Mouse (Mus musculus) heart, postnatal 4 days (tissue): Measurements from ENCODE around the gene Syn3. TPM values are rescaled to one million over a fixed set of nuclear protein-coding genes. Genes with fewer than 3 reads are reported as not detected.

Experiments
- DNase-seq: peaks from one replicate; pipeline ENCODE4 v3.0.0; 2021
- total RNA-seq, 2 experiments: library from RNA; stranded (reverse); gene quantifications; 2 replicates each; pipeline ENCODE4 v1.2.3; 2021

Gene Syn3
- total RNA-seq, 2 experiments from 2014 or later: 0.38 to 0.60 TPM

DNA sequence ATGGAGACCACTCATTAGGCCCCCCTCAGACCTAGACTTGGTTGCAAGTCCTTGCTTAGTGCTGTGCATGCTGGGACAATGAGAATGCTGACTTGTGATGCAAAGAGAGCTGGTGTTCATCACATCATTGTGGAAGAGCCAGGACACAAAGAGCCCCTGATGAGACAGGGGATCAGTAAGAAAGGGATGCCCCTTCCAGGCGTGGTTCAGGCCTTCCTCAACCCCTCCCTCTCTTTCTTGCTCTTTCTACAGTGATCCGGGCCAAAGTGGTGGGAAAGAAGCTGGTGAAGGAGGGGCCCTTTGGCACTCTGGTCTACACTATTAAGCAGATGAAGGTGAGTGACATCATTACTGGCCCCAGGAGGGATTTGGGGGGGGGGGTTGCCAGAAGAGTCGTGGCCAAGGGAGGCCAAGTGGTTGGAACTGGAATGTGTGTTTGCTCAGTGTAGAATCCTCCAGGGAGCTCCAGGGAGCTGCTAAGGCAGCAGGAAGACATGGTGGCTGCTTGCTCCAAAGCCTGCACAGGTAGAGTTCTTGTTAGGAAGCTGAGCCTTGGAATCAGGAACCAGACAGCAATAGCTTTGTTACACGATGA is 160.5 kb downstream of the Syn3 start:
- no peak for DNase-seq

GRCm38 (mm10) chr10:86337239-86337638 is 161.5 kb downstream of the Syn3 start:
- no peak for DNase-seq

DNA sequence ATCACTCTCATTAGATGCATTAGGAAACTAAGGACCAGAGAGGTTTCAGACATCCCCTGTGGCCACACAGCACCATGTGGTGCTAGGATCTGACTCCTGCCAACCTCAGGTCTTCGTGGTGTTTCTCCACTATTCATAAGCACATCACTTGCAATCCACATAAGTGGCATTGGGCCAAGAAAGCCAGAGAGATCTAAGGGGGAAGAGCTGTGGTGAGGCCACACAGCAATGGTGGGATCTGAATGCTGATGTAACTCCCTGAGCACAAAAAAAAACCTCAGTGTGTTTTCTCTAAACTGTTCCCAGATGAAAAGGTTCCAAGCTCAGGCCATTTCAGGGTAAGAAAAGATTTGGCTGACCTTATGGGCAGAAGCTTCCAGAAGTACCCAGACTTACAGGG is 162.2 kb downstream of the Syn3 start:
- no peak for DNase-seq

GRCm38 (mm10) chr10:86334581-86334980 is 164.1 kb downstream of the Syn3 start:
- DNase-seq: no peak

DNA sequence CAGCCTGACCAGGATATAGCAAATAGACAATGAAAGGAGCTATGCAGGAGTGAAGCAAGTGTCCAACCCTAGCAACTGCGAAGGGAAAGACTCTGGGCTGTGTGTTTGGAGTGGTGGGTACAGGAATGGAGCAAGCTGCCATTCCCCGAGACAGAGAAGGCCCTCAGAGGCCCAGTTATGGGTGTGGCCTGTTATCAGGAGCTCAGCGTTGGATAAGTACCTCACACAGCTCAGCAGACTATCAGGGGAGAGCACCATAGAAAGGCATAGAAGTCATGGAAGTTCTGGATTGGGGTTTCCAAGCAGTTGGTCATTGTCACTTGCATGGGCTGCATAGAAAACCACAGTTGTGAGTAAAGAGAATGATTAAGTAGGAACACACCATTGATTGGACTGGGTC is 165.8 kb downstream of the Syn3 start:
- no peak for DNase-seq

DNA sequence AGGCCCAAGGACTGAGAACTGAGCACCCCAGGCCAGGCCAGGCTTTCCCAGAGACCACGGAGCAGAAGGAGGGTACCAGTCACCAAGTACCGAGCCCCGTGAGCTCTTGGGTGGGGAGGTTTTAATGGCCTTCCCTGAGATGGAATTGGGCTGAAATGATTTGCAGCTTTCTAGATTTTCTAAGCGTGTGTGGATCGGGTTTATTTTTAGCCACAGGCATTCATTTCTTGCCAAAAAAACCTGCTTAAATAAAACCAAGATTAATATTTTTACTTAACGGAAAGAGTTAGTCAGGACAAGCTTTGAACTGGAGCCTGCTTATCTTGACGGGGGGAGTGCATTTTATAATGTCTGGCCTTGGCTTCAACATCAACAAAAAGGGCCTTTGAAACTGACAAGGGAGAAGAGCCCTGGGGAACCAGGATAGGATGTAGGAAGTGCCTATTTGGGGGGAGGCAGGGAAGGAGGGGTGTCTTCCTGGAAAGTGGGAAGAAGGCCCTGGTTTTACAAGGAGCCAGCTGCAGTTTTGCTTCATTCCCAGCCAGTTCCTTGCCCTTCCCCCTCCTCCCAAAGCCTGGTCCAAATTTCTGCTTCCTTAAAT is 166.9 kb downstream of the Syn3 start:
- DNase-seq: peak; percentile 47

DNA sequence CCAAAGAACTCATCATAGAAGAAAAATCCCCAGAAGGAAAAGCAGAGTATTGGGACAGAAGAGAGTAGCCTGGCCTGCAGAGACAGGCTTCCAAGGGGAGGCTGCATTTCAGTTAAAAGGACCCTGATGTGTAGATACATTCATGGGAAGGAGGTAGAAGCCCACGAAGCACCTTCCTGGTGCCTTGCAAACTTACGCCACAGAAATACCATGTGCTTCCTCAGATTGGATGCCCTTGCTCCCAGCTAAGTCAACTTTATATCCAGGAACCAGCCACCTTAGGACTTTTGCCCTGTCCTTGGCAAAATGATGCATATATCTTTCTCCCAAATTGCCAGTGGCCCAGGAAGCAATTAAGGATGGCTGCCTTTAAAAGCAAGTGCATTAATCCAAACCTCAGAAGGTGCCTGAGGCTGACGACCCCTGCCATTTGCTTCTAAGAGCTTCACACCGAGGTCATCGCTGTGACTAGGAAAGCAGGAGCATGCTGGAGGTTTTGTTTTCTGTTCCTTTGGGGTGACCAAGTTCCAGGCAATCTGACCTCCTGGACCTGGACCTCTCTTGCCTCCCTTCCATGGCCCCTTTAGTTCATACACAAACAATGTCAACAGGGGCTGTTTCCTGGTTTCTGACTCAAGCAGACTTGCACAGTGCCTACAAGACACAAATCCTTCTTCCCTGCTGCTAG is 167.6 kb downstream of the Syn3 start:
- DNase-seq: no peak

GRCm38 (mm10) chr10:86329241-86329882 is 169.3 kb downstream of the Syn3 start:
- DNase-seq: no peak

DNA sequence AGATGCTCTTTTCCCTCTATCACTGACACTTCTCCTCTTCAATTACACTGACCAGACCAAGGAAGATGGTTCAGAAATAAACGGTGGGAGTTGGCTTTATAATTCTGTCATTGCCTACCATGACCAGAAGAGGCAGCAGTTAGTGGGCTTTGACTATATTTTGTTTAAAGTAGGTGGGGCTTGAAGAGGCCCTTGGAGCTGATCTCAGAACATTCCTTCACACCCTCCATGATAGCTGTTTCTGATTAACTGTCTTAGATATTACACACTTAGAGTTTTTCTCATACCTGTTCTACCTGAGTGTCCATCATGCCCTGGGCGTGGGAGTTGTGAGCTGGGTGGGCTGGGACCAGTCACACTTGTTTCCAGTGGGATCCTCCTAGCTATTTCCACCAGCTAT is 170.0 kb downstream of the Syn3 start:
- no peak for DNase-seq

- no peak for DNase-seq
Observed at GRCm38 (mm10) chr10:86328143-86328542, 170.6 kb downstream of the Syn3 start.

DNA sequence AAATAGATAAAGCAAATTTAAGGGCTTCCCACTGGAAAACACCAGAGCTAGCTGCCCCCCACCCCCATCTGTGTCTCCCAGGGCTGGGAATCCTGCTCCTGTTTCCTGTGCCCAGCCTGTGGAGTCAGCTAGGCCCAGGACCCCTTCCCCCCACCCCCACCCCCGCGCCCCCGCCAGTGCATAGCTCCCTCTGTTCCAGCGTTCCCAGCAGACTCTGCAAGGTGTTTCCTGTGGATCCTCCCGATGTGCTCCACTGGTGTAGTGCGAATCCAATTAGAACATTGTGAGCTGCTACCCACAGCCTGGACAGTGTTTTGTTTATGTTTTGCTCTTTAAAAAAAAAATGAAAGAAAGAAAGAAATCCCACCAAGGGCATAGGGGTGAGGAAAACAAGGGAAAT is 173.4 kb downstream of the Syn3 start:
- no peak for DNase-seq

GRCm38 (mm10) chr10:86323275-86323994 is 175.3 kb downstream of the Syn3 start:
- no peak for DNase-seq

DNA sequence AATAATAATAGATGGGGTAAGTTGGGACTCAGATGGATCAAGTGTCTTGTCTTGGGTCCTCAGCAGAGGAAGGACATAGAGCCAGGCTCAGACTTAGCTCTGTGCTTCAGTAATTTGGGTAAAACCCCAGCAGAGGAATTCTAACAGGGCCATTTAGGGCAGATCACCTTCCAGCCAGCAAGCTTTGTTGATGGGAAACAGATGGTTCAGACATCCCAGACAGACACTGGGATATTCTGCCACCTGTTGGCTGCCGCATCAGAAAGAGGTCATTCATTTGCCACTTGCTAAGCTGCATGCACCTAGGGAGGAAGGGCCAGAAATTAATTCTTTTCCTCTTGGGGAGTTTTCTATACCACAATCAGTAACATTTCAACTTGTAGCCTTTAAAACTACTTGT is 176.7 kb downstream of the Syn3 start:
- DNase-seq: no peak

DNA sequence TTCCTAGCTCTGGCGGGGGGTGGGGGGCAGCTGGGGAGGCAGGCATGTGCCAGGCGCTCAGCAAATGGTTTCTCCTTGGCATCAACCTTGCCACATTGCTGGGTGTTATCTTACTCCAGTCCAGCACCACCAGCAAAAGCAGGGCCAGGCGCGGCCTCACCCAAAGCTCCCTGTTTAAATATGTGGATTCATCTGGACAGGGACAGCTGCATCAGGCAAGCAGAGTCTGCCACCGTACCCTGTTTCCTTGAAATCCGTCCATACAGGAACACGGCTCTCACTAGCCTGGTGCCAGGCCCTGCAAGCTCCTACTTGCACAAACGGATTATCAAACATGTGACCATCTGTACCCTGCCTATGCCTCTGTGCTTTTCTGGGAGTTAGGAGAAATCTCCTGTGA is 177.5 kb downstream of the Syn3 start:
- no peak for DNase-seq

DNA sequence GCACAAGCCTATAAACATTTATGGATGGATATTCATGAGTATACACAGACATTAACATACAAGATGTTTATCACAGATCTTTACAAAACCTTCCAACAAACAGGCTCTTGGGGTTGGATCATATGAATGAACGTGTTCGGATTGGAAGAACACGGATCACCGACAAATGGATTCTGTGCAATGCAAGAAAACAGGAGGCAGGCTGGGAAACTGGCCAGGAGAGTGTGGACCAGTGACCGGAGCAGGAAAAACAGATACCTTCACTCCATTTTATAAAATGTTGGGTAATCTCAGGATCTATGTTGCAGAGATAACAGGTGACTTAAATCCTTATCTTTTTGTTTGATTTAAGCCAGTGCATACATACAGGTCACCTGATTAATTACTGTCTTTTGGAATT is 178.5 kb downstream of the Syn3 start:
- no peak for DNase-seq

DNA sequence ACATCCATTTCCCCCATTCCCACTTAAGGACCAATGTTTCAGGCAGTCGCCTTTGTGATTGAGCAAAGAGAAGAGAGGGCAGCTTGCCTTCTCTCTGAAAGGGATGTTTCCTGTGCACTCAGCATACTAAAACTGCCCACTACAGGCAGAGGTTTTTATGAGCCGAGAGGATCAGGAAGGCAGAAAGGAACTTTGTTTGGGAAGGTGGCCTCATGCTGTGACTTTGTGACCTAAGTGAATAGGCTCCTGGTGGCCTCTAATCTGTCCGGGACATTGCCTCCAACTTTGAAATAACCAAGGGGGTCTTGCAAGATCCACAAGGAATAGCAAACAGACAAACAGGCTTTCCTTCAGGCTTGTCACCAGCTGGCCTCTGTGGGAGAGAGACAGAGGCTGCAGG is 179.2 kb downstream of the Syn3 start:
- no peak for DNase-seq

GRCm38 (mm10) chr10:86318552-86319140 is 180.1 kb downstream of the Syn3 start:
- DNase-seq: no peak

DNA sequence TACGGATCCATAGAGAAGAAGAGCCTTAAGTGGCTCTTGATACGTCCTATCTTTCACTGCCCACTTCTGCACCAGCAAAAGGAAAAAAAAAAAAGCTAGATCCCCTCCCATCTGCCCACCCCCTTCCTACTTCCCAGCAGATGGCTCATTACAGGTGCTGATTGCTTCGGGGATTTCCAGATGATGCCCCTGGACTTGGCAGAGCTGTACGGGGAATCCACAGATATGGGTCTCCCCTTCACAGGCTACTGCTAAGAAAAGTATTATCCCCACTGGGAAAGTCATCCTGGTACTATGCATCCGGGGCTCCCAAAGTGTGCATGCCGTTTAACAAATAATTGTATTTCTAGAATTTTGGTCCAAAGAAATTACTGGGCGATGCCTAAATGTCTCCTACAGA is 181.1 kb downstream of the Syn3 start:
- DNase-seq: no peak

- DNase-seq: no peak
Observed at GRCm38 (mm10) chr10:86315513-86315912, 183.2 kb downstream of the Syn3 start.

GRCm38 (mm10) chr10:86313448-86313847 is 185.2 kb downstream of the Syn3 start:
- DNase-seq: no peak

DNA sequence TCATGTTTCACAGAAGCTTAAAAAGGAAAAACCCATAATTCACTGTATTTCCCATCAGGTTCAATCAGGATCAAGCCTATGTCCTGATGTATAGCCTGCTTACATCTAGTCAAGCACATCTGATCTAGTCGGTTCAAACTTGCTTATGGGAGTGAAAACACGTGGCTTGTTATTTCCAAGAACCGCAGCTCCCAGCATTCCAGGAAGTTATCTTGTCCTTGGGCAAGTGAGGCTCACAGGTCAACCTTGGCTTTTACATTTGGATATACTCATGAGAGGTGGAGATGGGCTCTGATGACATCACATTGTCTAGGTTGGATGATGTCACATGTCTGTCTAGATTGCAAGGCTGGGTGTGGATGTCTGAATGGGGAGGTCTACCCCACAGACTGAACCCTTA is 185.7 kb downstream of the Syn3 start:
- no peak for DNase-seq

DNA sequence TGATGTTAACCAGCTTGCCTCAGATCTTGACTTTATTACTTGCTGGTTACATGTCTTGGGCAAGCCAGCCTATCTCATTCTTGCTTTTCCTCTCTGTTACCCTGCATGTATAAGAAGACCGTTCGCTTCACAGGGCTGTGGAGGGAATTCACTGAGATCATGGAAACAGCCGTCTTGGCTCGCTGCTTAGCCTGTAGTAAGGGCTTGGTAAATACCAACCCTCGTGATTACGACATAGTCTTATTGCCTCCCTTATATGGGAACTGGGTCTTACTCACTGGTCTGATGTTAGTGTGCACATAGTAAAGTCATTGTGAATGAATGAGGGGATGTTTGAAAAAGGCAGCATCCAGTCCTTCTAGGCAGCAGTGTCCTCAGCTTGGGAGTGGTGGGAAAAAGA is 188.2 kb downstream of the Syn3 start:
- peak; percentile 63 for DNase-seq

- peak; percentile 12 for DNase-seq
Observed at GRCm38 (mm10) chr10:86307235-86307634, 191.5 kb downstream of the Syn3 start.
